Mouse (Mus musculus) layer of hippocampus, postnatal 14 days (tissue): ENCODE data around the gene Coq9. TPM values are rescaled to one million over a fixed set of nuclear protein-coding genes. Genes with fewer than 3 reads are reported as not detected.

ENCODE experiments used
- DNase-seq, 2 experiments: peaks; one replicate each; pipeline ENCODE4 v3.0.0; 2021 to 2022; ENCODE audit warnings: low spot score in 2 of 2, mixed read lengths in 1 of 2
- long read RNA-seq, 2 experiments: library from polyadenylated mRNA; stranded (forward); transcript quantifications; one replicate each; pipeline ENCODE4 v2.0.0; 2021
- total RNA-seq, 2 experiments: library from RNA; stranded (reverse); gene quantifications; 2 replicates each; pipeline ENCODE4 v1.2.3; 2021

Gene Coq9
- 10 to 100 TPM; 80.7 to 97.6 TPM for total RNA-seq
- long read RNA-seq, experiment 1, transcript Coq9-201 (9 exons, 1,789 nt), result major isoform, 61 of 71 reads
- long read RNA-seq, experiment 1, partial matches to known transcripts, result 3 of 71 reads
- long read RNA-seq, experiment 1, other reads (novel, unspliced or antisense), result 5 of 71 reads
- long read RNA-seq, experiment 2, transcript Coq9-201 (9 exons, 1,789 nt), result major isoform, 64 of 83 reads
- long read RNA-seq, experiment 2, partial matches to known transcripts, result 4 of 83 reads
- long read RNA-seq, experiment 2, other reads (novel, unspliced or antisense), result 9 of 83 reads

GRCm38 (mm10) chr8:94837662-94838574 is at the start of gene Coq9, which contains the start of gene Ciapin1:
TSS of gene Coq9 (plus strand) at chr8:94838321.
TSS of gene Ciapin1 (minus strand) at chr8:94838358.
- DNase-seq, result peak; percentile 92 to 95

- DNase-seq, result no peak
Measured at GRCm38 (mm10) chr8:94789256-94789955, 48.7 kb upstream of the Coq9 start.

- no peak for DNase-seq
Measured at GRCm38 (mm10) chr8:94794368-94794767, 43.8 kb upstream of the Coq9 start.

DNA sequence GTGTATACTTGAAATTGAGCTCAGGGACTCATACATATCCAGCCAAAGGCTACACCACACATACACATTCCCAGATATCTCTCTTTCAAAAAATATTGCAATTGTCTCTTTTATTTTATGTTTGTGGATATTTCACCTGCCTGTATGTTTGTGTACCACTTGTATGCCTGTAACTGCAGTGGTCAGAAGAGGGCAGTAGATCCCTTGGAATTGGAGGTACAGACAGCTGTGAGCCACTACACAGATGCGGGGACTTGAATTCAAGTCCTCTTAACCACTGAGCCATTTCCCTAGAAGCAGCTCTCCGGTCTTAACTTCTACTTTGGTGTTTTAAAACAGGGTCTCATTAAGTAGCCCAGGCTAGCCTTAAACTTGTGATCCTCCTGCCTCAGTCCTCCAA is 43.3 kb upstream of the Coq9 start:
- DNase-seq, result no peak

- no peak for DNase-seq
Measured at GRCm38 (mm10) chr8:94800278-94800968, 37.7 kb upstream of the Coq9 start.

DNA sequence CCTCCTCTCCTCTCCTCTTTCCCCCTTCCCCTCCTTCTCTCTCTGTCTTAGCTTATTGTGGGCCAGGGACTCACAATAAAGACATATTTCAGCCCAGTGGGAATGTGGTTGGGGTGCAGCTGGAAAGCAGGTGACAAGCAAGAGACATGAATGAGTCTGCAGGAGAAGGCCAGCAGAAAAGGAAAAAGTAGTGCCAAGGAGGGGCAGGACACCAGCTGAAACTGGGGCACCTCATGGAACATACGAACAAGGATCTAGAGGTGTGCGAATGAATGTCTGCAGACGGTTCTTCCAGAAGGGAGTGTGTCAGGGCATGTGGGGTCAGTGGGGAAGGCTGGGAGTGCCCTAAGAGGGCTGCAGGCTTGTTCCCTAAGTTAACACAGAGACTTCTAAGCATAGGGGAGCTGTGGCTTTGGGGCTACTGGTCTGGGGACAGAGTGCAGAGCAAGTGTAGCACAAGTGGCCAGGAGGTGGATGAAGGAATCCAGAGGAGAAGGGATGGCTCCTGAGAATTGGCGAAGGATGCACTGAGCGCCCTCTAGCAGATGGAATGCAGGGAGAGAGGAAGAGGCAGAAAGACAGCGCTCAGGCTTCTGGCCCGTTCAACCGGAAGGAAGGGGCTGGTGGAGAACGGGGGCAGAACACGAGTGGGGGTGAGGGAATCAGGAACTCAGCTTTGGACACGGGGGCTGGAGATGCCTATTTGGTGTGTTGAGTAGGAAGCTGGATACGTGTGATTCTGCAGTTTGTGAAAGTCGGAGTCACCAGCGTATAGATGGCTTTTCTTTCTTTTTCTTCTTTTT is 36.6 kb upstream of the Coq9 start:
- no peak for DNase-seq

DNA sequence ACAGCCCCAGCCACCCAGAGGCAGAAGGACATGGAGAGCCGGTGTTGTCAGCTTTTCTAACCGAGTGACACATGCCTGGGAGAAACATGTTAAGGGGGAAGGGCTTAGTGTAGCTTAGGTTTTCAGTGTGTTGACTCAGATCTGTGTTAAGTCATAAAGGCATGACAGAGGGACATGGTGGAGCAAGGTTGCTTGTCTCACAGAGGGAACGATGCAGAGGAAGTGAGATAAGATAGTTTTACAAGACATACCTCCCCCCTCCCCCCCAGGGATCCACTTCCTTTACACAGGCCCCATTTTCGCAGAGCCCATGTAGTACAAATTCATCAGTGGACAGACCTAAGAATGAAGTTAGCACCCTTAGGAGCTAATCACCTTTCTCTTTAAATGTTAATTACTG is 35.7 kb upstream of the Coq9 start:
- no peak for DNase-seq

DNA sequence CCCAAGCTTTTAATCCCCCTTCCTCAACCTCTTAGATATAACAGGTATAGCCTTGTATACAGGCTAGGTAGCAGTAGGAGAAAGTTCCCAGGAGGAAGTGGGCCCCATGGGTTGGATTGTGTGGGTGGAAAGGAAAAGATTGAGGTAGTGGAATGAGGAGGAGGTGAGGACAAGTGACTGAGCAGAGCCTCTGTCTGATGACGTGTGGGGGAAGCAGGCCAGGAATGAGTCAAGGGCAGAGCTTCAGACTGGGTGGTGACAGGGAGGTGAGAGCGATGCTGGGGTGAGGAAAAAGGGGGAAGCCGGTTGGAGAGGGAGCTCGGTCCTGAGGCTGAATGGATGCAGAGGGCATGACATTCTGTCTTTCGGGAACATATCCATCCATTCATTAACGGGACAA is 34.6 kb upstream of the Coq9 start:
- no peak for DNase-seq

- DNase-seq, result no peak
Measured at GRCm38 (mm10) chr8:94804546-94805340, 33.4 kb upstream of the Coq9 start.

- no peak for DNase-seq
Measured at GRCm38 (mm10) chr8:94805811-94806210, 32.3 kb upstream of the Coq9 start.

- DNase-seq, result no peak
Measured at GRCm38 (mm10) chr8:94807506-94807905, 30.6 kb upstream of the Coq9 start.

GRCm38 (mm10) chr8:94808372-94808771 is 29.7 kb upstream of the Coq9 start:
- no peak for DNase-seq

- DNase-seq, result no peak
Measured at GRCm38 (mm10) chr8:94810153-94810552, 28.0 kb upstream of the Coq9 start, which contains the start of gene Ccl17. TSS of gene Ccl17 (plus strand) at chr8:94810453.

DNA sequence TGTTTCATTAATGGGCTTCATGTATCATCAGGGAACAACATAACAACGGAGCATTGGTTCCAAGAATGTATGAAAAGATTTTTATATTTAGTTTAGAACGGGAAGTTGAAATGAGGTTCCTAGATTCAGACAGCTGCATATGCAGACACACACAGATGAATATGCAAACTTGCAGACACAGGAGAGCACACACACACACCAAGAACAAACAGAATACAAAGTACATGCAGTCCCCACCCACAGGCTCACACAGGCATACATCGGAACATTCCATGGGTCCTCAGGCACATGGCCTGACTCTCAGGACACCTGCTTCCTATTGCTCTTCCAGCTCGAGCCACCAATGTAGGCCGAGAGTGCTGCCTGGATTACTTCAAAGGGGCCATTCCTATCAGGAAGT is 27.3 kb upstream of the Coq9 start:
- peak in 1 of 2 experiments; percentile 43 for DNase-seq

DNA sequence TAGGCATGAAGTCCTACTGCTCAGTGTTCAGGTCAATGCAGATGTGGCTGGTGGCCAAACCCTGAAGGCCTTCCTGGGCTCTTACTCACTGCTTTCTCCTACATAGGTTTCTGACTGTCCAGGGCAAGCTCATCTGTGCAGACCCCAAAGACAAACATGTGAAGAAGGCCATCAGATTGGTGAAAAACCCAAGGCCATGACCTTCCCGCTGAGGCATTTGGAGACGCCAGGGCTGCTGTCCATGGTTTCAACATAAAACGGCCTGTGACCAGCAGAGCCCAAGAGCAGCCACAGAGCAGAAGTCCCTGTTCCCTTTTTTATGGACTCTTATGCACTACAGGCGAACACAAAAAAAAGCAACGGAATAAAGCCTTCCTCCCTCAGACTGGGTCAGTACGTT is 26.5 kb upstream of the Coq9 start:
- DNase-seq, result no peak

DNA sequence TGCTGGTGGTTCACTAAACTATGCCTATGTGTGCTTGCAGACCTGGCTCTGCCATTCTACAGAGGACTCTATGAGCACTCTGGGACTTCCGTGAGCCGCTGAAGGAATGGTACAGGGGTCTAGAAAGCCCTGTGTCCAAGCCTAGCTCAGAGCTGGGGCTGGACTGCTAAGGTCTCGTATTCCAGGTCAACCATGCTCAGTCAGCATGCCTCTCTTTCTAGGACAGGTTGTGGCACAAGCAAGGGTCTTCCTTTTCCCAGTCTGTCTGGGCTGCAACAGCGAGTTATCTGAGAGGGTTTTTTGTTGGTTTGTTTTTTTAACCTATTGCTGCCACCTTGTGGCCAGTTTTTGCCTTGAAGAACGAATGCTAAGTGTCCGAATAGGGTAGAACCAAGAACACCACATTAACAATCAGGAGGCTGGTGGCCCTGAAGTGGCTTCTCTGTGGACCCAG is 25.4 kb upstream of the Coq9 start:
- DNase-seq, result peak; percentile 94 to 95

GRCm38 (mm10) chr8:94814556-94814955 is 23.6 kb upstream of the Coq9 start:
- no peak for DNase-seq

GRCm38 (mm10) chr8:94817933-94818332 is 20.2 kb upstream of the Coq9 start:
- DNase-seq, result no peak

- no peak for DNase-seq
Measured at GRCm38 (mm10) chr8:94819671-94820179, 18.4 kb upstream of the Coq9 start.
